Mouse (Mus musculus) heart, embryonic 11.5 days (tissue): ENCODE data around the gene Ranbp6. TPM values are rescaled to one million over a fixed set of nuclear protein-coding genes. Genes with fewer than 3 reads are reported as not detected.

ENCODE experiments used
- ATAC-seq: fragments of 200-750 bp; cut with Nextera tagmentation; replicated peaks from 2 replicates; pipeline ENCODE4 v1.8.0; 2017; ENCODE audit warnings: moderate library complexity; ENCODE audit not compliant: insufficient number of reproducible peaks, low FRiP score, low TSS enrichment
- H3K27ac ChIP-seq: fragments of 300-500 bp; sonication (generic); 2 replicates; pipeline ENCODE4 v1.5.1; 2014; ENCODE audit warnings: mild to moderate bottlenecking, low read depth, low read length
- H3K27me3 ChIP-seq: fragments of 300-500 bp; sonication (generic); 2 replicates; pipeline ENCODE4 v1.6.1; 2014; ENCODE audit warnings: mild to moderate bottlenecking, low read length, mixed read lengths; ENCODE audit not compliant: control insufficient read depth, insufficient read depth
- H3K36me3 ChIP-seq: fragments of 300-500 bp; sonication (generic); 2 replicates; pipeline ENCODE4 v1.6.1; 2014; ENCODE audit warnings: mild to moderate bottlenecking, low read length, moderate library complexity, mixed read lengths; ENCODE audit not compliant: control insufficient read depth, insufficient read depth
- H3K4me1 ChIP-seq: fragments of 300-500 bp; sonication (generic); 2 replicates; pipeline ENCODE4 v1.6.1; 2014; ENCODE audit warnings: low read length; ENCODE audit not compliant: control insufficient read depth, insufficient read depth
- H3K4me2 ChIP-seq: fragments of 300-500 bp; sonication (generic); 2 replicates; pipeline ENCODE4 v1.6.1; 2014; ENCODE audit warnings: mild to moderate bottlenecking, moderate library complexity
- H3K4me3 ChIP-seq: fragments of 300-500 bp; sonication (generic); 2 replicates; pipeline ENCODE4 v1.5.1; 2014; ENCODE audit warnings: low read depth, low read length
- H3K9ac ChIP-seq: fragments of 300-500 bp; sonication (generic); 2 replicates; pipeline ENCODE4 v1.6.1; 2014; ENCODE audit warnings: mild to moderate bottlenecking, low read depth, low read length, moderate library complexity
- H3K9me3 ChIP-seq: fragments of 300-500 bp; sonication (generic); replicated peaks from 2 replicates; pipeline ENCODE4 v1.6.1; 2016; ENCODE audit warnings: low read length; ENCODE audit not compliant: control insufficient read depth
- WGBS: fragments of 180-500 bp; shearing (Covaris S2); extraction: QIAGEN DNeasy Blood & Tissue Kit; methylation state at CpG from one replicate; pipeline ENCODE4 v1.1.7; 2014; ENCODE audit not compliant: insufficient replicate concordance; 5-methylcytosine and 5-hydroxymethylcytosine counted together
- polyA plus RNA-seq: library from polyadenylated mRNA; unstranded; fragments of >200 nt; fragmentation: Nextera tagmentation; extraction: Ambion mirVana; gene quantifications from 2 replicates; pipeline ENCODE4 v1.2.1, GENCODE M21; 2014

The Ranbp6 gene
- polyA plus RNA-seq, 1 experiment from 2014 or later = 16.8 TPM

GRCm38 (mm10) chr19:29787997-29788396, 24.8 kb downstream of the Ranbp6 start:
- Histone ChIP-seq H3K4me3 (no peak overlapping the region), H3K27ac (no peak overlapping the region), H3K36me3 (no peaks in the 10 kb centered on the region), H3K4me1 (no peaks in the 10 kb centered on the region), H3K9ac (no peak overlapping the region), H3K9me3 (no peaks in the 10 kb centered on the region), H3K4me2 (no peak overlapping the region), H3K27me3 (no peaks in the 10 kb centered on the region)
- ATAC-seq = no peak

GRCm38 (mm10) chr19:29782914-29783313, 29.9 kb downstream of the Ranbp6 start:
- Histone ChIP-seq H3K4me2 (no peak overlapping the region), H3K4me3 (no peak overlapping the region), H3K9me3 (no peaks in the 10 kb centered on the region), H3K4me1 (no peaks in the 10 kb centered on the region), H3K36me3 (no peaks in the 10 kb centered on the region), H3K9ac (no peak overlapping the region), H3K27me3 (no peaks in the 10 kb centered on the region), H3K27ac (no peak overlapping the region)
- no peak for ATAC-seq
- WGBS = 91% methylated on average over 2 of the region's 2 CpGs

Other genes starting within 250 kb of the Ranbp6 start
- 5.0 and 7.1 TPM in 2 replicates for gene Ermp1, start 164.6 kb downstream of the Ranbp6 start, polyA plus RNA-seq
- 0.30 TPM in 1 of 2 replicates, not detected in the other for gene Mlana, start 115.2 kb downstream of the Ranbp6 start, polyA plus RNA-seq
- gene 9930021J03Rik, start 7.0 kb downstream of the Ranbp6 start, polyA plus RNA-seq = 4.0 and 6.0 TPM in 2 replicates
- gene Il33, start 112.1 kb upstream of the Ranbp6 start, polyA plus RNA-seq = 1.3 and 3.1 TPM in 2 replicates
- gene Trpd52l3, start 190.8 kb upstream of the Ranbp6 start, polyA plus RNA-seq = not detected in 2 replicates
- gene Uhrf2, start 217.5 kb upstream of the Ranbp6 start, polyA plus RNA-seq = 58.3 and 60.5 TPM in 2 replicates